Mouse (Mus musculus): ENCODE results near the gene Vmn2r3. TPM values are rescaled to one million over a fixed set of nuclear protein-coding genes. Genes with fewer than 3 reads are reported as not detected.
"Not testable (repeated sequence)": the region's sequence is repeated elsewhere in the genome, so short reads cannot be mapped to it uniquely, and the experiment has no call there.

Gene Vmn2r3
- total and polyA plus RNA-seq, 3 experiments = not detected

GRCm38 (mm10) chr3:64259582-64259981 lies 29.9 kb downstream of the Vmn2r3 start:
- DNase-seq = peak in 1 of 2 experiments; percentile 32
- Histone ChIP-seq H3K79me2 (replicated peaks; ENCODE audit: control insufficient read depth, insufficient read depth, low read length) (no peaks in the 10 kb centered on the region), H3K27ac (no peak overlapping the region), H3K9ac (ENCODE audit: low read depth, low read length) (no peak overlapping the region), H3K4me3 (no peak overlapping the region), H3K27me3 (ENCODE audit: control insufficient read depth, insufficient read depth, low read length) (no peaks in the 10 kb centered on the region), H3K4me1 (ENCODE audit: control insufficient read depth, insufficient read depth, low read length) (no peaks in the 10 kb centered on the region), H3K36me3 (ENCODE audit: control insufficient read depth, insufficient read depth, low read length) (no peaks in the 10 kb centered on the region)
- no peak for TF ChIP-seq CTCF (IDR thresholded peaks at IDR 0.05)
- TF ChIP-seq EP300 (IDR thresholded peaks at IDR 0.05; ENCODE audit: insufficient read depth, low read depth, low read length) = no peak
- TF ChIP-seq POLR2A (IDR thresholded peaks at IDR 0.05; ENCODE audit: insufficient read depth, low read depth, low read length) = no peak
- intact Hi-C loops (cut with DNase I) = no loop called here
- 28% methylated on average over 3 of the region's 3 CpGs for WGBS

- TF ChIP-seq CTCF (IDR thresholded peaks at IDR 0.05) = no peak
- TF ChIP-seq POLR2A (IDR thresholded peaks at IDR 0.05; ENCODE audit: insufficient read depth, low read depth, low read length) = no peak
- TF ChIP-seq EP300 (IDR thresholded peaks at IDR 0.05; ENCODE audit: insufficient read depth, low read depth, low read length) = no peak
- Histone ChIP-seq H3K27me3 (ENCODE audit: control insufficient read depth, insufficient read depth, low read length) (no peaks in the 10 kb centered on the region), H3K27ac (no peak overlapping the region), H3K9ac (ENCODE audit: low read depth, low read length) (no peak overlapping the region), H3K36me3 (ENCODE audit: control insufficient read depth, insufficient read depth, low read length) (no peaks in the 10 kb centered on the region), H3K79me2 (replicated peaks; ENCODE audit: control insufficient read depth, insufficient read depth, low read length) (no peaks in the 10 kb centered on the region), H3K4me3 (no peak overlapping the region), H3K4me1 (ENCODE audit: control insufficient read depth, insufficient read depth, low read length) (no peaks in the 10 kb centered on the region)
- no peak for DNase-seq
- 71% methylated on average over 5 of the region's 5 CpGs for WGBS
- intact Hi-C loops (cut with DNase I) = no loop called here
Observed at GRCm38 (mm10) chr3:64251646-64252045, 37.9 kb downstream of the Vmn2r3 start.

- 72% methylated on average over 6 of the region's 6 CpGs for WGBS
Observed at GRCm38 (mm10) chr3:64250461-64250860, 39.0 kb downstream of the Vmn2r3 start.

GRCm38 (mm10) chr3:64235459-64235858 lies 54.0 kb downstream of the Vmn2r3 start:
- H3K79me2 ChIP-seq (replicated peaks; ENCODE audit: control insufficient read depth, insufficient read depth, low read length); H3K4me1 ChIP-seq (ENCODE audit: control insufficient read depth, insufficient read depth, low read length); DNase-seq; H3K27ac ChIP-seq; H3K27me3 ChIP-seq (ENCODE audit: control insufficient read depth, insufficient read depth, low read length); H3K36me3 ChIP-seq (ENCODE audit: control insufficient read depth, insufficient read depth, low read length); H3K4me3 ChIP-seq; H3K9ac ChIP-seq (ENCODE audit: low read depth, low read length); intact Hi-C loops (cut with DNase I): not testable (repeated sequence)
- 72% methylated on average over 6 of the region's 6 CpGs for WGBS

More at GRCm38 (mm10) chr3:64250461-64250860, 39.0 kb downstream of the Vmn2r3 start:
- H3K27me3 ChIP-seq (ENCODE audit: control insufficient read depth, insufficient read depth, low read length); H3K4me1 ChIP-seq (ENCODE audit: control insufficient read depth, insufficient read depth, low read length); intact Hi-C loops (cut with DNase I); H3K79me2 ChIP-seq (replicated peaks; ENCODE audit: control insufficient read depth, insufficient read depth, low read length); DNase-seq; H3K36me3 ChIP-seq (ENCODE audit: control insufficient read depth, insufficient read depth, low read length); H3K27ac ChIP-seq; H3K9ac ChIP-seq (ENCODE audit: low read depth, low read length); H3K4me3 ChIP-seq: not testable (repeated sequence)

GRCm38 (mm10) chr3:64233655-64234054 lies 55.9 kb downstream of the Vmn2r3 start:
- H3K27ac ChIP-seq; H3K4me3 ChIP-seq; H3K4me1 ChIP-seq (ENCODE audit: control insufficient read depth, insufficient read depth, low read length); intact Hi-C loops (cut with DNase I); H3K9ac ChIP-seq (ENCODE audit: low read depth, low read length); DNase-seq; H3K79me2 ChIP-seq (replicated peaks; ENCODE audit: control insufficient read depth, insufficient read depth, low read length); H3K36me3 ChIP-seq (ENCODE audit: control insufficient read depth, insufficient read depth, low read length); H3K27me3 ChIP-seq (ENCODE audit: control insufficient read depth, insufficient read depth, low read length): not testable (repeated sequence)
- 69% methylated on average over 10 of the region's 12 CpGs for WGBS

- H3K36me3 ChIP-seq (ENCODE audit: control insufficient read depth, insufficient read depth, low read length) = no peaks in the 10 kb centered on the region
- H3K27ac ChIP-seq = no peak overlapping the region
- TF ChIP-seq CTCF (IDR thresholded peaks at IDR 0.05) = no peak
- TF ChIP-seq EP300 (IDR thresholded peaks at IDR 0.05; ENCODE audit: insufficient read depth, low read depth, low read length) = no peak
- no peak for TF ChIP-seq POLR2A (IDR thresholded peaks at IDR 0.05; ENCODE audit: insufficient read depth, low read depth, low read length)
- no peaks in the 10 kb centered on the region for H3K79me2 ChIP-seq (replicated peaks; ENCODE audit: control insufficient read depth, insufficient read depth, low read length)
- no peaks in the 10 kb centered on the region for H3K4me1 ChIP-seq (ENCODE audit: control insufficient read depth, insufficient read depth, low read length)
- intact Hi-C loops (cut with DNase I) = no loop called here
- no peak for DNase-seq
- H3K9ac ChIP-seq (ENCODE audit: low read depth, low read length) = no peak overlapping the region
- H3K4me3 ChIP-seq = no peak overlapping the region
- H3K27me3 ChIP-seq (ENCODE audit: control insufficient read depth, insufficient read depth, low read length) = no peaks in the 10 kb centered on the region
- 56% methylated on average over 2 of the region's 2 CpGs for WGBS
Observed at GRCm38 (mm10) chr3:64227243-64227642, 62.3 kb downstream of the Vmn2r3 start.

Other genes with a start within 250 kb of the Vmn2r3 start
- not detected for gene Vmn2r1, start 208.2 kb downstream of the Vmn2r3 start, total RNA-seq (2021)
- gene Vmn2r1, start 208.2 kb downstream of the Vmn2r3 start, polyA plus RNA-seq (2012; rRNA removed) = not detected in 2 replicates
- gene Vmn2r2, start 147.8 kb downstream of the Vmn2r3 start, total RNA-seq (2021) = not detected
- not detected in 2 replicates for gene Vmn2r2, start 147.8 kb downstream of the Vmn2r3 start, polyA plus RNA-seq (2012; rRNA removed)
- not detected for gene Vmn2r4, start 125.7 kb upstream of the Vmn2r3 start, total RNA-seq (2021)
- not detected in 2 replicates for gene Vmn2r4, start 125.7 kb upstream of the Vmn2r3 start, polyA plus RNA-seq (2012; rRNA removed)
- not detected for gene Vmn2r5, start 220.1 kb upstream of the Vmn2r3 start, total RNA-seq (2021)
- gene Vmn2r5, start 220.1 kb upstream of the Vmn2r3 start, polyA plus RNA-seq (2012; rRNA removed) = not detected in 2 replicates

Data from heart, adult 2 months (tissue).